Mouse (Mus musculus) limb, embryonic 10.5 days (tissue): ENCODE data around the gene Amph. TPM values are rescaled to one million over a fixed set of nuclear protein-coding genes. Genes with fewer than 3 reads are reported as not detected.
"Not testable (repeated sequence)": the region's sequence is repeated elsewhere in the genome, so short reads cannot be mapped to it uniquely, and the experiment has no call there.

Experiments used
- DNase-seq: peaks from one replicate; pipeline ENCODE4 v3.0.0-alpha.2; 2017; ENCODE audit warnings: low spot score
- H3K27ac ChIP-seq: fragments of 300-500 bp; sonication (generic); 2 replicates; pipeline ENCODE4 v1.5.1; 2016; ENCODE audit warnings: mild to moderate bottlenecking
- H3K27me3 ChIP-seq: fragments of 300-500 bp; sonication (generic); 2 replicates; pipeline ENCODE4 v1.6.1; 2016; ENCODE audit warnings: low read depth, mild to moderate bottlenecking; ENCODE audit not compliant: poor library complexity, severe bottlenecking
- H3K36me3 ChIP-seq: fragments of 300-500 bp; sonication (generic); 2 replicates; pipeline ENCODE4 v1.6.1; 2016; ENCODE audit warnings: mild to moderate bottlenecking, moderate library complexity
- H3K4me1 ChIP-seq: fragments of 300-500 bp; sonication (generic); 2 replicates; pipeline ENCODE4 v1.6.1; 2016
- H3K4me3 ChIP-seq: fragments of 300-500 bp; sonication (generic); 2 replicates; pipeline ENCODE4 v1.5.1; 2016; ENCODE audit warnings: mild to moderate bottlenecking, moderate library complexity
- H3K9me3 ChIP-seq: fragments of 300-500 bp; sonication (generic); replicated peaks from 2 replicates; pipeline ENCODE4 v1.6.1; 2016; ENCODE audit warnings: mild to moderate bottlenecking
- WGBS: fragments of 180-500 bp; shearing (Covaris S2); methylation state at CpG from one replicate; pipeline ENCODE4 v1.1.7; 2016; 5-methylcytosine and 5-hydroxymethylcytosine counted together
- polyA plus RNA-seq: library from polyadenylated mRNA; unstranded; fragments of >200 nt; fragmentation: Nextera tagmentation; extraction: Ambion mirVana; gene quantifications from 2 replicates; pipeline ENCODE4 v1.2.1, GENCODE M21; 2016

The Amph gene
- 0.97 and 1.0 TPM in 2 replicates for polyA plus RNA-seq

GRCm38 (mm10) chr13:18948171-18949028 is at the start of gene Amph:
Gene Amph, plus strand, starts transcription at chr13:18948205.
- Histone ChIP-seq H3K27ac (peak within 1 kb of the TSS; percentile 36; the same call in 1 of the 2 replicates), H3K4me1 (peaks cover 17% of the 10 kb centered on the region), H3K27me3 (peaks cover 41% of the 10 kb centered on the region), H3K4me3 (peak within 1 kb of the TSS; percentile 65), H3K36me3 (no peaks in the 10 kb centered on the region), H3K9me3 (no peaks in the 10 kb centered on the region)
- WGBS: under 1% methylated on average over 70 of the region's 70 CpGs
- peak; percentile 65 for DNase-seq

GRCm38 (mm10) chr13:18903623-18904022 is 44.4 kb upstream of the Amph start:
- Histone ChIP-seq H3K4me3 (no peak overlapping the region), H3K27me3 (no peaks in the 10 kb centered on the region), H3K36me3 (no peaks in the 10 kb centered on the region), H3K27ac (no peak overlapping the region), H3K4me1 (no peaks in the 10 kb centered on the region), H3K9me3 (no peaks in the 10 kb centered on the region)
- 90% methylated on average over 6 of the region's 6 CpGs for WGBS
- no peak for DNase-seq

GRCm38 (mm10) chr13:18914774-18915173 is 33.2 kb upstream of the Amph start:
- Histone ChIP-seq H3K27me3 (no peaks in the 10 kb centered on the region), H3K9me3 (no peaks in the 10 kb centered on the region), H3K4me3 (no peak overlapping the region), H3K27ac (no peak overlapping the region), H3K36me3 (no peaks in the 10 kb centered on the region), H3K4me1 (no peaks in the 10 kb centered on the region)
- 85% methylated on average over 4 of the region's 4 CpGs for WGBS
- DNase-seq: no peak

GRCm38 (mm10) chr13:18933191-18933590 is 14.8 kb upstream of the Amph start:
- not testable (repeated sequence) for H3K27ac ChIP-seq, H3K9me3 ChIP-seq, H3K4me3 ChIP-seq, H3K27me3 ChIP-seq, H3K36me3 ChIP-seq, DNase-seq, H3K4me1 ChIP-seq
- 40% methylated on average over 1 of the region's 2 CpGs for WGBS

- H3K27ac ChIP-seq: no peak overlapping the region
- H3K4me3 ChIP-seq: peak overlapping the region; percentile 65
- peaks cover 17% of the 10 kb centered on the region for H3K4me1 ChIP-seq
- no peak for DNase-seq
- no peaks in the 10 kb centered on the region for H3K36me3 ChIP-seq
- 16% methylated on average over 5 of the region's 5 CpGs for WGBS
- no peaks in the 10 kb centered on the region for H3K9me3 ChIP-seq
- peaks cover 41% of the 10 kb centered on the region for H3K27me3 ChIP-seq
Measured at GRCm38 (mm10) chr13:18947686-18948085, 319 bp upstream of the Amph start.

GRCm38 (mm10) chr13:18949029-18949350 is 985 bp downstream of the Amph start:
- H3K9me3 ChIP-seq: no peaks in the 10 kb centered on the region

GRCm38 (mm10) chr13:18949626-18950200 is 1.7 kb downstream of the Amph start:
- Histone ChIP-seq H3K27me3 (peaks cover 41% of the 10 kb centered on the region), H3K27ac (no peak overlapping the region), H3K4me3 (no peak overlapping the region), H3K36me3 (no peaks in the 10 kb centered on the region), H3K4me1 (peaks cover 17% of the 10 kb centered on the region), H3K9me3 (no peaks in the 10 kb centered on the region)
- DNase-seq: no peak
- 63% methylated on average over 11 of the region's 11 CpGs for WGBS

More at GRCm38 (mm10) chr13:18949029-18949350, 985 bp downstream of the Amph start:
- peaks cover 41% of the 10 kb centered on the region for H3K27me3 ChIP-seq
- no peak overlapping the region for H3K27ac ChIP-seq
- no peak for DNase-seq
- 13% methylated on average over 5 of the region's 5 CpGs for WGBS
- no peaks in the 10 kb centered on the region for H3K36me3 ChIP-seq
- H3K4me1 ChIP-seq: peaks cover 17% of the 10 kb centered on the region
- H3K4me3 ChIP-seq: peak overlapping the region; percentile 65

GRCm38 (mm10) chr13:18953575-18953974 is 5.6 kb downstream of the Amph start:
- Histone ChIP-seq H3K27me3 (peaks cover 19% of the 10 kb centered on the region), H3K36me3 (no peaks in the 10 kb centered on the region), H3K27ac (no peak overlapping the region), H3K4me3 (no peak overlapping the region), H3K9me3 (no peaks in the 10 kb centered on the region), H3K4me1 (peaks cover 7% of the 10 kb centered on the region)
- DNase-seq: no peak
- 91% methylated on average over 4 of the region's 4 CpGs for WGBS

- 92% methylated on average over 11 of the region's 11 CpGs for WGBS
- Histone ChIP-seq H3K27me3 (no peaks in the 10 kb centered on the region), H3K27ac (no peak overlapping the region), H3K4me3 (no peak overlapping the region), H3K4me1 (no peaks in the 10 kb centered on the region), H3K36me3 (no peaks in the 10 kb centered on the region), H3K9me3 (no peaks in the 10 kb centered on the region)
- no peak for DNase-seq
Measured at GRCm38 (mm10) chr13:18956065-18956913, 8.3 kb downstream of the Amph start.

- H3K27me3 ChIP-seq: no peaks in the 10 kb centered on the region
- no peak overlapping the region for H3K27ac ChIP-seq
- no peaks in the 10 kb centered on the region for H3K36me3 ChIP-seq
- no peak for DNase-seq
- no peaks in the 10 kb centered on the region for H3K4me1 ChIP-seq
- H3K9me3 ChIP-seq: no peaks in the 10 kb centered on the region
- H3K4me3 ChIP-seq: no peak overlapping the region
- 91% methylated on average over 3 of the region's 3 CpGs for WGBS
Measured at GRCm38 (mm10) chr13:18957028-18957427, 9.0 kb downstream of the Amph start.

- Histone ChIP-seq H3K27ac (no peak overlapping the region), H3K36me3 (no peaks in the 10 kb centered on the region), H3K9me3 (no peaks in the 10 kb centered on the region), H3K4me3 (no peak overlapping the region), H3K4me1 (no peaks in the 10 kb centered on the region), H3K27me3 (no peaks in the 10 kb centered on the region)
- DNase-seq: no peak
- WGBS: 91% methylated on average over 3 of the region's 3 CpGs
Measured at GRCm38 (mm10) chr13:18972571-18972970, 24.6 kb downstream of the Amph start.

- Histone ChIP-seq H3K27ac (no peak overlapping the region), H3K9me3 (no peaks in the 10 kb centered on the region), H3K4me1 (no peaks in the 10 kb centered on the region), H3K27me3 (no peaks in the 10 kb centered on the region), H3K36me3 (no peaks in the 10 kb centered on the region), H3K4me3 (no peak overlapping the region)
- WGBS: 95% methylated on average over 5 of the region's 5 CpGs
- no peak for DNase-seq
Measured at GRCm38 (mm10) chr13:18974351-18974750, 26.3 kb downstream of the Amph start.

GRCm38 (mm10) chr13:18987266-18987665 is 39.3 kb downstream of the Amph start:
- Histone ChIP-seq H3K4me3 (no peak overlapping the region), H3K27ac (no peak overlapping the region), H3K36me3 (no peaks in the 10 kb centered on the region), H3K27me3 (no peaks in the 10 kb centered on the region), H3K9me3 (no peaks in the 10 kb centered on the region), H3K4me1 (no peaks in the 10 kb centered on the region)
- WGBS: 88% methylated on average over 4 of the region's 4 CpGs
- no peak for DNase-seq
